Mouse (Mus musculus): Measurements from ENCODE around the gene Cox5a. TPM values are rescaled to one million over a fixed set of nuclear protein-coding genes. Genes with fewer than 3 reads are reported as not detected.

Gene Cox5a
- total and polyA plus RNA-seq, 3 experiments: 179 to 255 (median 229) TPM

DNA sequence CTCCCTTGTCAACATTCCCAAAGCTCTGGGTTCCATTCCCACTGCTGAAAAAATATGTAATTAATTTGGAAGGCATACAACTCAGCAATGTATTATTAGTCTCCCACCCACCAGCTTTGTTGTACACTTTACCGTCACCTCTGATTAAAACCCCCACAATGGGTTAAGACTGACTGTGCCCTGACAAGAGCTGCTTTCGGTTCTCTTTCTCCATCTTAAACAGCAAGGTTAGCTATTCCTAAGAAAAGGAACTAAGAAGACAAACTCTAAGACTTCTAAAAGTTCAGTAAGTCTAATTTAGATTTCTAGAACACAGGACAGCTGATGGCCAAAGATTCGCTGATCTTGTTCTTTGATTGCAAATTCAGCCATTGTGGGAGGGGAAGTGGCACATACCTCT lies 36.1 kb downstream of the Cox5a start:
- no peak overlapping the region for H3K27ac ChIP-seq (ENCODE audit: insufficient read depth, low read depth)
- dilution Hi-C loops (cut with MboI; ENCODE audit: extremely low pct_ligation_motif_present, extremely low pct_unique_long_range_greater_than_20kb, low sequenced_read_pairs) (no loop called here), in situ Hi-C loops (cut with MboI; ENCODE audit: low pct_ligation_motif_present, low pct_unique_long_range_greater_than_20kb, low sequenced_read_pairs) (no loop called here)
- peaks cover 8 to 48% of the 10 kb centered on the region in 2 experiments for H3K4me1 ChIP-seq (ENCODE audit: control insufficient read depth in 1 of 2, insufficient read depth in 2 of 2)
- peaks cover 11% of the 10 kb centered on the region for H3K79me2 ChIP-seq (replicated peaks; ENCODE audit: control insufficient read depth, extremely low read depth, insufficient read depth, poor library complexity, severe bottlenecking)
- H3K36me3 ChIP-seq (replicated peaks in 1 of 2; ENCODE audit: control insufficient read depth in 1 of 2, insufficient read depth in 1 of 2, low read length in 1 of 2): no peaks in the 10 kb centered on the region
- H3K4me2 ChIP-seq (ENCODE audit: insufficient read depth, low read depth, poor library complexity, severe bottlenecking): peak overlapping the region; percentile 57; the same call in 1 of the 2 replicates
- no peaks in the 10 kb centered on the region for H3K27me3 ChIP-seq (replicated peaks)
- 0 out of 2 replicates have a peak overlapping the region, but pooled peaks have one; percentile 14 for H3K9ac ChIP-seq (ENCODE audit: insufficient read depth, low read depth)
- no peak for DNase-seq (ENCODE audit: extremely low read depth)
- peak; percentile 85 for TF ChIP-seq IRF4 (IDR thresholded peaks at IDR 0.05; ENCODE audit: low read depth, low read length)
- no peak for TF ChIP-seq JUN (IDR thresholded peaks at IDR 0.05; ENCODE audit: insufficient read depth, low read depth, low read length)
- TF ChIP-seq GABPA (IDR thresholded peaks at IDR 0.05; ENCODE audit: insufficient replicate concordance, low read depth, low read length): no peak
- TF ChIP-seq MXI1 (IDR thresholded peaks at IDR 0.05; ENCODE audit: low read depth, low read length): 0 out of 2 replicates have a peak, but pooled peaks have one; percentile 24
- no peak for TF ChIP-seq NELFE (IDR thresholded peaks at IDR 0.05; ENCODE audit: low read depth, low read length)
- TF ChIP-seq MAFK (IDR thresholded peaks at IDR 0.05; ENCODE audit: insufficient replicate concordance, low read length): no peak
- 0 out of 2 replicates have a peak, but pooled peaks have one; percentile 30 for TF ChIP-seq TBP (conservative IDR thresholded peaks at IDR 0.05; ENCODE audit: low read depth, low read length)
- peak; percentile 66 for TF ChIP-seq EP300 (IDR thresholded peaks at IDR 0.05; ENCODE audit: low read length)
- no peak for TF ChIP-seq RAD21 (IDR thresholded peaks at IDR 0.05; ENCODE audit: low read depth, low read length)
- TF ChIP-seq SIN3A (IDR thresholded peaks at IDR 0.05; ENCODE audit: low read length): 0 out of 2 replicates have a peak, but pooled peaks have one; percentile 12
- H3K9me3 ChIP-seq (replicated peaks; ENCODE audit: low read length): no peaks in the 10 kb centered on the region
- no peak overlapping the region for H3K4me3 ChIP-seq (replicated peaks in 1 of 3; ENCODE audit: low read depth in 2 of 3, low read length in 2 of 3, poor library complexity in 1 of 3)

- H3K9me3 ChIP-seq (replicated peaks; ENCODE audit: low read length): no peaks in the 10 kb centered on the region
- dilution Hi-C loops (cut with MboI; ENCODE audit: extremely low pct_ligation_motif_present, extremely low pct_unique_long_range_greater_than_20kb, low sequenced_read_pairs): no loop called here
- H3K36me3 ChIP-seq (replicated peaks in 1 of 2; ENCODE audit: control insufficient read depth in 1 of 2, insufficient read depth in 1 of 2, low read length in 1 of 2): no peaks in the 10 kb centered on the region
- 0 out of 2 replicates have a peak overlapping the region, but pooled peaks have one; percentile 3 for H3K27ac ChIP-seq (ENCODE audit: insufficient read depth, low read depth)
- no peak overlapping the region for H3K9ac ChIP-seq (ENCODE audit: insufficient read depth, low read depth)
- H3K4me1 ChIP-seq (ENCODE audit: control insufficient read depth in 1 of 2, insufficient read depth in 2 of 2): peaks cover 10 to 54% of the 10 kb centered on the region in 2 experiments
- no peak overlapping the region for H3K4me2 ChIP-seq (ENCODE audit: insufficient read depth, low read depth, poor library complexity, severe bottlenecking)
- TF ChIP-seq JUND (conservative IDR thresholded peaks at IDR 0.05; ENCODE audit: low read depth, low read length): no peak
- TF ChIP-seq KAT2A (IDR thresholded peaks at IDR 0.05; ENCODE audit: insufficient replicate concordance, low read length): no peak
- no peak; the same call in 1 of the 2 replicates for TF ChIP-seq MXI1 (IDR thresholded peaks at IDR 0.05; ENCODE audit: low read depth, low read length)
- 0 out of 2 replicates have a peak, but pooled peaks have one; percentile 32 for TF ChIP-seq POLR2A (IDR thresholded peaks at IDR 0.05; ENCODE audit: low read depth, low read length)
- no peak for TF ChIP-seq NRF1 (IDR thresholded peaks at IDR 0.05; ENCODE audit: low read depth, low read length)
- peak; percentile 60 for TF ChIP-seq EP300 (IDR thresholded peaks at IDR 0.05; ENCODE audit: low read length)
- TF ChIP-seq IRF4 (IDR thresholded peaks at IDR 0.05; ENCODE audit: low read depth, low read length): peak; percentile 63; the same call in 1 of the 2 replicates
- TF ChIP-seq MYC (IDR thresholded peaks at IDR 0.05; ENCODE audit: low read depth, low read length): 0 out of 2 replicates have a peak, but pooled peaks have one; percentile 30
- H3K4me3 ChIP-seq (replicated peaks in 1 of 3; ENCODE audit: low read depth in 2 of 3, low read length in 2 of 3, poor library complexity in 1 of 3): no peak overlapping the region
- no peaks in the 10 kb centered on the region for H3K27me3 ChIP-seq (replicated peaks)
- H3K79me2 ChIP-seq (replicated peaks; ENCODE audit: control insufficient read depth, extremely low read depth, insufficient read depth, poor library complexity, severe bottlenecking): peaks cover 25% of the 10 kb centered on the region
- in situ Hi-C loops (cut with MboI; ENCODE audit: low pct_ligation_motif_present, low pct_unique_long_range_greater_than_20kb, low sequenced_read_pairs): no loop called here
- DNase-seq (ENCODE audit: extremely low read depth): no peak
These were observed 37.6 kb downstream of the Cox5a start for GRCm38 (mm10) chr9:57558625-57559024.
